Mouse (Mus musculus) liver, postnatal 0 days (tissue): Measurements from ENCODE around the gene Pglyrp4. TPM values are rescaled to one million over a fixed set of nuclear protein-coding genes. Genes with fewer than 3 reads are reported as not detected.

Experiments
- ATAC-seq: fragments of 200-750 bp; cut with Nextera tagmentation; 2 replicates; pipeline ENCODE4 v1.8.0; 2017; ENCODE audit warnings: mild to moderate bottlenecking, moderate library complexity
- DNase-seq: peaks from one replicate; pipeline ENCODE4 v3.0.0-alpha.2; 2016
- H3K27ac ChIP-seq: fragments of 300-500 bp; sonication (generic); 2 replicates; pipeline ENCODE4 v1.5.1; 2014; ENCODE audit warnings: antibody characterized with exemption, moderate library complexity, mild to moderate bottlenecking, low read depth
- H3K27me3 ChIP-seq: fragments of 300-500 bp; sonication (generic); 2 replicates; pipeline ENCODE4 v1.6.1; 2014; ENCODE audit warnings: low read length, control low read depth, mixed read lengths; ENCODE audit not compliant: insufficient read depth
- H3K36me3 ChIP-seq: fragments of 300-500 bp; sonication (generic); replicated peaks from 2 replicates; pipeline ENCODE4 v1.6.1; 2014; ENCODE audit warnings: mild to moderate bottlenecking, control low read depth, low read length, moderate library complexity, mixed read lengths; ENCODE audit not compliant: insufficient read depth
- H3K4me1 ChIP-seq: fragments of 300-500 bp; sonication (generic); 2 replicates; pipeline ENCODE4 v1.6.1; 2014; ENCODE audit warnings: antibody characterized with exemption, mild to moderate bottlenecking, control low read depth; ENCODE audit not compliant: insufficient read depth
- H3K4me2 ChIP-seq: fragments of 300-500 bp; sonication (generic); 2 replicates; pipeline ENCODE4 v1.6.1; 2014; ENCODE audit warnings: low read depth, mild to moderate bottlenecking, low read length, moderate library complexity, mixed read lengths
- H3K4me3 ChIP-seq: fragments of 300-500 bp; sonication (generic); 2 replicates; pipeline ENCODE4 v1.5.1; 2014; ENCODE audit warnings: low read depth, low read length
- H3K9ac ChIP-seq: fragments of 300-500 bp; sonication (generic); replicated peaks from 2 replicates; pipeline ENCODE4 v1.6.1; 2014; ENCODE audit warnings: mild to moderate bottlenecking, moderate library complexity
- H3K9me3 ChIP-seq: fragments of 300-500 bp; sonication (generic); 2 replicates; pipeline ENCODE4 v1.6.1; 2016; ENCODE audit warnings: mild to moderate bottlenecking, control low read depth, low read length, mixed read lengths
- CTCF ChIP-seq: sonication (generic); IDR thresholded peaks from 2 replicates; pipeline ENCODE4 v1.5.1; 2016; ENCODE audit warnings: antibody characterized with exemption, low read depth
- EP300 ChIP-seq: IDR thresholded peaks from 2 replicates; pipeline ENCODE4 v1.6.1; 2016; ENCODE audit warnings: antibody characterized with exemption, low read depth, mild to moderate bottlenecking
- WGBS: fragments of 180-500 bp; shearing (Covaris S2); extraction: QIAGEN DNeasy Blood & Tissue Kit; methylation state at CpG from one replicate; pipeline ENCODE4 v1.1.7; 2014; ENCODE audit not compliant: insufficient replicate concordance; 5-methylcytosine and 5-hydroxymethylcytosine counted together
- polyA plus RNA-seq: library from polyadenylated mRNA; unstranded; fragments of >200 nt; fragmentation: Nextera tagmentation; extraction: Ambion mirVana; gene quantifications from 2 replicates; pipeline ENCODE4 v1.2.1, GENCODE M21; 2015

Gene Pglyrp4
- not detected in 2 replicates for polyA plus RNA-seq

DNA sequence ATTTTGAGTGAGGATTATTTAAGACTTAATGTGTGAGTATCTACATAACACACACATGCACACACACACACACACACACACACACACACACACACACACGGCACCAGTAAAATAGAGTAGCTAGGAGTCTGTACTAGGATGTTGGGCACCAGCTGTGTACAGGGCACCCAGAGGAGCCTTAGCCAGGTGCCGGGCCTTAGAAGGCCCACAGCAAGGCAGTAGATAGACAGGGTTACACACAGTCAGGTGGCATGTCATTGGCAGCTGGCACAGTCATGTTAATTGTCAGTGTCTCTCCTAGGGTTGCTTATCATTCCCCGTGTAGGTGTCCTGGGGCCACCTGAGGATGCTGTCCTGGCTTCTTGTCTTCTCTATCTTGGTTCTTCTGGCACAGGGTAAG, at the start of gene Pglyrp4:
TSS of gene Pglyrp4 (plus strand) at position 301 of the 400 bp plus-strand sequence.
- WGBS: 63% methylated on average over 3 of the region's 3 CpGs
- no peak for DNase-seq
- TF ChIP-seq EP300 (no peak), CTCF (no peak)
- no peak within 1 kb of the TSS for H3K4me3 ChIP-seq
- no peaks in the 10 kb centered on the region for H3K4me1 ChIP-seq
- H3K27me3 ChIP-seq: no peaks in the 10 kb centered on the region
- no peak within 1 kb of the TSS for H3K4me2 ChIP-seq
- no peak within 1 kb of the TSS for H3K9ac ChIP-seq
- ATAC-seq: no peak
- H3K9me3 ChIP-seq: no peaks in the 10 kb centered on the region
- no peak within 1 kb of the TSS for H3K27ac ChIP-seq
- no peaks in the 10 kb centered on the region for H3K36me3 ChIP-seq

DNA sequence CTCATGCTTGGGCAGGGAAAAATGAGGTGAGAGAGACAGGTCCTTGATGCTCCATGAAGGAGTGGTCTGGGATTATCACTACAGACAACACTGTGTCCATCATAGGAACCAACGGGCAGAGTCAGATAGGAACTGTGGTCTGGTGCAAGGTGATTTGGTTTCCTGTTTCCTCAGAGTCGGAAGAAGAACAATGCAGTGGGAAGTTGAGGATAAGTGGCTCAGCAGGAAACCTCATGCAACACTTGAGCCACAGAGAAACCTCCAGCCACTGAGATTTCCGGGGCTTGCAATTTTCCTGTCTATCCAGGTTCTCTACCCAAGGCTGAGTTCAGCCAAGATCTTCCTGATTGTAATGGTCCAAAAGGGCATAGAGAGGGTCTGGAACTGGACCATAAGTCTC, 48.0 kb upstream of the Pglyrp4 start:
- DNase-seq (no peak), ATAC-seq (no peak)
- H3K27ac ChIP-seq: no peak overlapping the region
- H3K4me1 ChIP-seq: no peaks in the 10 kb centered on the region
- H3K36me3 ChIP-seq: no peaks in the 10 kb centered on the region
- H3K27me3 ChIP-seq: no peaks in the 10 kb centered on the region
- WGBS: 20% methylated on average over 3 of the region's 3 CpGs
- H3K9me3 ChIP-seq: no peaks in the 10 kb centered on the region
- no peak for TF ChIP-seq CTCF
- TF ChIP-seq EP300: peak; percentile 33; the same call in 1 of the 2 replicates
- no peak overlapping the region for H3K4me2 ChIP-seq
- H3K9ac ChIP-seq: no peak overlapping the region
- H3K4me3 ChIP-seq: no peak overlapping the region

DNA sequence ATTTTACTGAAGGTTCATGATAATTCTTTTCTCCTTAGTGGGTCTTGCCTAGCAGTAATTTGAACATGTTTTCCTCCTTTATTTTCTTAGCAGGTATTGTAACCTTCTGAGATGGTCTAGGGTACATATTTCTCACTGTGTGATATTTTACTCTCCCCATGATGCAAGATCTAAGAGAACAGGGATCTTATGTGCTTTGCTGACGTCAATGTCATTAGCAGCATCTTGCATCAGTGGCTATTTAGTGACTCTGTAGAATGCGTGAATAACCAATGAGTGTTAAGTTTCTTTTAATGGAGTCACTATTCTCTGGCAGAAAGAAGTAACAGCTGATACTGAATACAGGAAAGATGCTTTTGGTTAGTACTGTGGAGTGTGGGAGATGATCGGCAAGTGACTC, 42.8 kb upstream of the Pglyrp4 start:
- no peaks in the 10 kb centered on the region for H3K4me1 ChIP-seq
- no peak overlapping the region for H3K4me2 ChIP-seq
- WGBS: 77% methylated on average over 3 of the region's 3 CpGs
- no peak overlapping the region for H3K9ac ChIP-seq
- H3K9me3 ChIP-seq: no peaks in the 10 kb centered on the region
- TF ChIP-seq EP300: no peak
- no peak for TF ChIP-seq CTCF
- no peaks in the 10 kb centered on the region for H3K27me3 ChIP-seq
- no peak overlapping the region for H3K4me3 ChIP-seq
- ATAC-seq (no peak), DNase-seq (no peak)
- H3K36me3 ChIP-seq: no peaks in the 10 kb centered on the region
- no peak overlapping the region for H3K27ac ChIP-seq

DNA sequence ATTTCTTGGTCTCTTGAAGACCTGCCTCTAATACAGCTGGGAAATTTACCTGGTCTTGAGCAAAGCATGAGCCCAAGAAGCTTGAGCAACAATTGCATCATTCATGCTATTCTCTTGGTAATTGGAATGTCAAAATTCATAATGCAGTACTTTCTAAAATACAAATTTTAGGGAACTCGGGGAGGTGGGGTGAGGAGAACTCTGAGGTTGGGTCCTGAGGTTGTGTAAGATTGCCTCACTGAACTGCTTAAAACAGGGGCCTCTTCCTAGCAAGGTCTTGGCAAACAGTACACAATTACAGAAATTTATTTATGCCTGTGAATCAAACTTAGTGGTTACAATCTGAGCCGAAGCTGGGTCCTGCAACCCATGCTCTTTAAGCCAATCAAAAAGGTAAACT, 39.9 kb upstream of the Pglyrp4 start:
- WGBS: 56% methylated on average over 2 of the region's 2 CpGs
- H3K4me3 ChIP-seq: no peak overlapping the region
- no peaks in the 10 kb centered on the region for H3K36me3 ChIP-seq
- H3K27me3 ChIP-seq: no peaks in the 10 kb centered on the region
- peak; percentile 59; the same call in 1 of the 2 replicates for TF ChIP-seq EP300
- TF ChIP-seq CTCF: no peak
- no peaks in the 10 kb centered on the region for H3K4me1 ChIP-seq
- ATAC-seq: no peak
- no peak overlapping the region for H3K9ac ChIP-seq
- H3K4me2 ChIP-seq: peak overlapping the region; percentile 15; the same call in 1 of the 2 replicates
- H3K27ac ChIP-seq: peak overlapping the region; percentile 51; the same call in 1 of the 2 replicates
- H3K9me3 ChIP-seq: no peaks in the 10 kb centered on the region
- DNase-seq: no peak

DNA sequence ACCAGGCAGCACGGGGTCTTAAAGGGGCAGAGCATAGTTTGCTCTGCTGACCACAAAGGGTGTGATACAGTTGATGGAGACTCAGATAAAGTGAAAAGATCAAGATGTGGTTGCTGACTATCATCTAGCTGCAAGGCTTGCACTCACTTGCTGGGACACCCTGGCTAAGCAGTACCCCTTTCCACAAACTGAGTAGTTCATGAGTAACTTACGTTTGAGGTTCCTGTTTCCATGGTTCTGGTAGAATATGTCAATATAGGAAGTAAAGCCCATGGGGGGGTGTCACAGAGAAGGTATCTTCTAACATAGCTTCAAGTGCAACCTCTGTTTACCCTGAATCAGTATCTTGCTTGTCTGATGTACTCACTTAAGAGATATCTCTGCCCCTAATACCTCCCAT, 33.2 kb upstream of the Pglyrp4 start:
- H3K4me3 ChIP-seq: peak overlapping the region; percentile 6
- DNase-seq (no peak), ATAC-seq (no peak)
- 41% methylated on average over 2 of the region's 2 CpGs for WGBS
- H3K27ac ChIP-seq: peak overlapping the region; percentile 79
- TF ChIP-seq EP300: no peak
- no peak for TF ChIP-seq CTCF
- H3K4me2 ChIP-seq: no peak overlapping the region
- H3K27me3 ChIP-seq: no peaks in the 10 kb centered on the region
- no peaks in the 10 kb centered on the region for H3K4me1 ChIP-seq
- H3K9ac ChIP-seq: 0 out of 2 replicates have a peak overlapping the region, but pooled peaks have one; percentile 26
- no peaks in the 10 kb centered on the region for H3K9me3 ChIP-seq
- no peaks in the 10 kb centered on the region for H3K36me3 ChIP-seq

DNA sequence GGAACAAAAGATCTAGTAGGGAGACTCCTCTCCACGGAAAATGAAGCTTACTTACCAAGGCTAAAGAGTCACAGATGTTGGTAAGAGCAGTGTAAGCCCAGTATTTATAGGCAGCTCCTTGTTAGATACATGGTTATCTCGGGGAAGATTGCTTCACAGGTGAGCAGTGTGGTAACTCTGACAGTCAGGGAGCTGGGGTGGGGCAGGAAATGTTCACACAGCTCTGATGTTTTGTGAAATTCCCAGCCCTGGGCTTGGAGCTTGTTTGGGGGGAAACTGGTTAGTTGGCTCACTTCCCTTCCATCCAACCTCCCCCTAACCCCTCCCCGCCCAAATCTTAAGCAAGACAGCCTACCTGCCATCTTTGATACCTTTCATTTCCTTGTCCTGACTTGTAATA, 31.1 kb upstream of the Pglyrp4 start, which contains the start of gene S100a9:
TSS of gene S100a9 (minus strand) at position 109 of the 400 bp plus-strand sequence.
- Histone ChIP-seq H3K36me3 (no peaks in the 10 kb centered on the region), H3K27ac (peak within 1 kb of the TSS; percentile 48), H3K4me2 (0 out of 2 replicates have a peak within 1 kb of the TSS, but pooled peaks have one; percentile 32), H3K27me3 (no peaks in the 10 kb centered on the region), H3K9ac (peak within 1 kb of the TSS; percentile 50; the same call in 1 of the 2 replicates), H3K4me3 (peak within 1 kb of the TSS; percentile 18), H3K4me1 (no peaks in the 10 kb centered on the region), H3K9me3 (no peaks in the 10 kb centered on the region)
- no peak for TF ChIP-seq CTCF
- TF ChIP-seq EP300: peak; percentile 31; the same call in 1 of the 2 replicates
- DNase-seq (peak; percentile 52), ATAC-seq (peak; percentile 58)
- 35% methylated on average over 3 of the region's 3 CpGs for WGBS

DNA sequence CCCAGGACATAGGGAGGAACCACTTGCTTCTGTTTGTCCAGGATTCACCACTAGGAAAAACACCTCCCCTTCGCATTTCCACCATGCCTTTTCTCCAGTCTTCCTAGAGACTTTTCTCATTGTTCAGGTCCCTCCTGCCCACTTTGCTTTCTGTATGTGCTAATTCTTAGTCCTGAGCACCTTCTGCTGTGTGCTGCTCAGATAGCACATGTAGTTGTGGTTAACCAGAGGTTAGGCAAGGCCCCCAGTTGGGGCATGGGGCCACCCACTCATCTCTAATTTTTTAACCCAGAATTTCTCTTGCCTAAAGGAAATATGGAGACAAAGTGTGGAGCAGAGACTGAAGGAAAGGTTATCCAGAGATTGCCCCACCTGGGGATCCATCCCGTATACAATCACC, 24.5 kb upstream of the Pglyrp4 start:
- Histone ChIP-seq H3K9ac (no peak overlapping the region), H3K4me1 (no peaks in the 10 kb centered on the region), H3K4me2 (no peak overlapping the region), H3K27ac (no peak overlapping the region), H3K9me3 (no peaks in the 10 kb centered on the region), H3K4me3 (no peak overlapping the region), H3K27me3 (no peaks in the 10 kb centered on the region), H3K36me3 (no peaks in the 10 kb centered on the region)
- WGBS: 79% methylated on average over 2 of the region's 2 CpGs
- no peak for ATAC-seq
- TF ChIP-seq CTCF: no peak
- no peak for TF ChIP-seq EP300
- no peak for DNase-seq
